Mouse (Mus musculus) liver, adult 10 weeks (tissue): ENCODE measurements around the gene Rbfox2. TPM values are rescaled to one million over a fixed set of nuclear protein-coding genes. Genes with fewer than 3 reads are reported as not detected.

Experiments
- polyA plus RNA-seq: library from polyadenylated mRNA; stranded (reverse); fragments of 350-450 nt; fragmentation: Illumina TruSeq; extraction: RNeasy Lipid Tissue Mini Kit (QIAGEN cat#74804); gene quantifications from one replicate; pipeline ENCODE4 v1.2.3, GENCODE M21; 2014; ENCODE audit warnings: low read depth, low replicate concordance

Gene Rbfox2
- 11.9 TPM for polyA plus RNA-seq

GRCm38 (mm10) chr15:77306547-77307261 lies at the start of gene Rbfox2:
Gene Rbfox2 (minus strand): TSS chr15:77307004.

GRCm38 (mm10) chr15:77050570-77050969 lies 256.2 kb downstream of the Rbfox2 start, which contains the start of gene Mb:
Gene Mb (minus strand): TSS chr15:77050670.

GRCm38 (mm10) chr15:77044597-77045320 lies 262.0 kb downstream of the Rbfox2 start, which contains the start of gene Apol6:
Gene Apol6 (plus strand): TSS chr15:77044729.

Other genes starting within 250 kb of the Rbfox2 start
- 173 TPM for gene Apol7a, start 92.1 kb upstream of the Rbfox2 start, polyA plus RNA-seq
- gene Apol9a, start 104.1 kb upstream of the Rbfox2 start, polyA plus RNA-seq: 10.9 TPM
- gene Apol7b, start 140.5 kb upstream of the Rbfox2 start, polyA plus RNA-seq: not detected
- not detected for gene Apol10a, start 170.0 kb upstream of the Rbfox2 start, polyA plus RNA-seq
- not detected for gene Apol11a, start 201.3 kb upstream of the Rbfox2 start, polyA plus RNA-seq
- gene Apol7c, start 226.3 kb upstream of the Rbfox2 start, polyA plus RNA-seq: 0.24 TPM